Mouse (Mus musculus): ENCODE measurements around the gene Zswim5. TPM values are rescaled to one million over a fixed set of nuclear protein-coding genes. Genes with fewer than 3 reads are reported as not detected.

Zswim5 gene
- polyA plus RNA-seq, 1 experiment from 2014 or later = 10.4 TPM

DNA sequence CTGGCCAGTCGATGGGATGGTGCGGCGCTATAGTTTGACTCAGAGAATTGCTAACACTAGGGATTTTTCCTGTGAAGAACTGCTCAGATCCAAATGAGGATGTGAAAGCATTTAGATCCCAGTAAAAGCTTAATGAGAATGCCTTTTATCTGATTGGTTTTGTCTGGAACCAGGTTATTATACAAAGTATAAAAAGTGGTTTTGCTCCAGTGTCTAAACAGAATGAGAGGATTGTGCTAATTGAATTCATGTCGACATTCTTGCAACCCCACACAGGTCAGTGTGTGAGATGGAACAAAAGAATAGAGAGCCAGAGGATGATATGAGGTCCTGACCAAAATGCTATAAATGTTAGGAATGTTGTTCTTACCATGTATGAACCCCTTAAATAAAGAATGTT, 62.4 kb downstream of the Zswim5 start:
- WGBS = 73% methylated on average over 4 of the region's 4 CpGs
- no peak overlapping the region for H3K4me3 ChIP-seq
- H3K9ac ChIP-seq = no peak overlapping the region
- no peak overlapping the region for H3K27ac ChIP-seq
- H3K9me3 ChIP-seq = no peaks in the 10 kb centered on the region
- no peak for ATAC-seq (ENCODE audit: low FRiP score, low read depth)
- H3K4me1 ChIP-seq = peaks cover 14% of the 10 kb centered on the region
- H3K27me3 ChIP-seq (replicated peaks) = no peaks in the 10 kb centered on the region
- no peaks in the 10 kb centered on the region for H3K36me3 ChIP-seq
- H3K4me2 ChIP-seq (replicated peaks) = no peak overlapping the region

DNA sequence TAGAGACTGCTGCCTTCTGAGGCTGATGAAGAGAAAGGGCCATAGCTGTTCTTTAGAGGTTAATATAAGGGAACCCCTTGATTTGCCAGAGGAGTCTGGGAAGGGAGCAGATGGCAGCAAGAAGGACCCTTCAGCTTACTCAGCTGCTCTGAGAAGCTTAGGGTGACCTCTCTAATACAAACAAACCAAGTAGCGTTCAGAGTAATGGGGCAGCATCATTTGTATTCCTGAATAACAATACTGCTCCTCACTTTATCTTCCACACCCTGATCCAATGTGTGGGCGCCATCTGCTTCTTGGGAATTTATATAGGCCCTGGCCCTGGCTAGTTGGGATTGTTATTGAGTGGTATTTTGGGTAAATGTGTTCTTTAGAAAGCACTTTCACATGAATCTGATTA, 65.5 kb downstream of the Zswim5 start:
- no peak overlapping the region for H3K4me2 ChIP-seq (replicated peaks)
- H3K9me3 ChIP-seq = no peaks in the 10 kb centered on the region

DNA sequence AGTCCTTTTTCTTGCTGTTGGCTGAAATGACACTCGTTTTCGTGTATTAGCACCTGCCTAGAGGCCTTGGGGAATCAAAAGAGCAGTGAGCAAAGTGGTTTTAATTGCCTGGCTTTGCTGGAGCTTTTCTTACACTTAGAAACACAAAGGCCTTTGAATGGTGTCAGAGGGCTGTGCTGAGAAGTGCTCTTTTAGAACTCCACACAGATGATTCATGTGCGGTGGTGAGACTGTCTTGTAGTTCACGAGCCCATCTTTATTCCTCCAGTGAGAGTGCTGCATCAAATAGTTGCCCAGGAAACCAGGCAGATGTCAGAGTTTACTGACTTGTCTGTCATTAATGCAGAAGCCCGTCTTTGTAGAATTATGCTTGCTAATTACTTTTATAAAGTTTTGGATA, 66.9 kb downstream of the Zswim5 start:
- Histone ChIP-seq H3K27me3 (replicated peaks) (no peaks in the 10 kb centered on the region), H3K36me3 (no peaks in the 10 kb centered on the region), H3K4me3 (no peak overlapping the region), H3K4me1 (peaks cover 21% of the 10 kb centered on the region), H3K9ac (no peak overlapping the region), H3K9me3 (no peaks in the 10 kb centered on the region), H3K4me2 (replicated peaks) (peak overlapping the region; percentile 19; the same call in 1 of the 2 replicates), H3K27ac (peak overlapping the region; percentile 43; the same call in 1 of the 2 replicates)
- peak; percentile 74 for ATAC-seq (ENCODE audit: low FRiP score, low read depth)
- 13% methylated on average over 5 of the region's 5 CpGs for WGBS

More for the DNA sequence above, 65.5 kb downstream of the Zswim5 start:
- 28% methylated on average over 2 of the region's 2 CpGs for WGBS
- H3K9ac ChIP-seq = no peak overlapping the region
- 0 out of 2 replicates have a peak, but pooled peaks have one; percentile 44 for ATAC-seq (ENCODE audit: low FRiP score, low read depth)
- H3K27ac ChIP-seq = no peak overlapping the region
- no peaks in the 10 kb centered on the region for H3K36me3 ChIP-seq
- H3K4me1 ChIP-seq = peaks cover 21% of the 10 kb centered on the region
- no peaks in the 10 kb centered on the region for H3K27me3 ChIP-seq (replicated peaks)
- H3K4me3 ChIP-seq = no peak overlapping the region

DNA sequence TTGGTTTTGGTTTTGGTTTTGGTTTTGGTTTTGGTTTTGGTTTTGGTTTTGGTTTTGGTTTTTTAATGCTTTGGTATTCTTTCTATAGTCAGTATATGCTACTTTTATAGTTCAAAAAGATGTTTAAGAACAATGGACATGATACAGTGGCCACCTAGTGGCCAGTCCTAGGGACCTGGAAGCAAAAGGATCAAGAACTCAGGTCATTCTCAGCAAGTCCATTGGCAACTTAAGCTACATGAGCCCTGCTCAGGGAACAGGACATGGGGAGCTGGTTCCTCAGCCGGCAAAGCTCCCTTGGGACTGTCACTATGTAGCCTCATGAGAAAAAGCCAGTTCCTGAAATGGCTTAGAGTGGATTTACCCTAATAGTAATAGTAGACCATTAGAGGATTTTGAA, 74.5 kb downstream of the Zswim5 start:
- Histone ChIP-seq H3K9me3 (no peaks in the 10 kb centered on the region), H3K27me3 (replicated peaks) (no peaks in the 10 kb centered on the region), H3K36me3 (0 out of 2 replicates have a peak, but pooled peaks cover 5% of the 10 kb centered on the region), H3K4me2 (replicated peaks) (no peak overlapping the region), H3K27ac (no peak overlapping the region), H3K9ac (no peak overlapping the region), H3K4me1 (no peaks in the 10 kb centered on the region), H3K4me3 (no peak overlapping the region)
- WGBS = 63% methylated on average over 1 of the region's 1 CpGs
- ATAC-seq (ENCODE audit: low FRiP score, low read depth) = no peak

DNA sequence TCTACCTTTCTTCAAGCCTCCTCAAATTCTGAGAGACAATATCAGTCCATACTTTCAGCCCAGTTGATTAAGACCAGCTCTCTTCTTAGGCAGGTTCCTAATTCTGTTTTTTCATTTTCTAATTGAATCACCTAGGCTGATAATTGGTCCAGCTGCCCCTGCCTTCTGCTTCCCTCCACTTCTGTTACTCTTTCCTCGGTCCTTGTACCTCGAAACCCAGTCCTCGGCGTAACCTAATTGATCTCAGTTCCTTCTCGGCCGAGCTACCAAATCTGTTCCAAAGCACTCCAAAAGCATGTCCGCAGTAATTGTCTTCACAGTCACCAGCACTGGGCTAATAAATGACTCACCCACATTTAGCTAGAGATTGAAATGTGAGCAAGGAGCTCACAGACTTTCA, 77.8 kb downstream of the Zswim5 start:
- no peak overlapping the region for H3K4me3 ChIP-seq
- H3K4me2 ChIP-seq (replicated peaks) = no peak overlapping the region
- no peaks in the 10 kb centered on the region for H3K27me3 ChIP-seq (replicated peaks)
- H3K27ac ChIP-seq = no peak overlapping the region
- H3K9me3 ChIP-seq = no peaks in the 10 kb centered on the region
- 85% methylated on average over 7 of the region's 7 CpGs for WGBS
- H3K9ac ChIP-seq = no peak overlapping the region
- peaks cover 11% of the 10 kb centered on the region; the same call in 1 of the 2 replicates for H3K36me3 ChIP-seq
- H3K4me1 ChIP-seq = no peaks in the 10 kb centered on the region
- no peak for ATAC-seq (ENCODE audit: low FRiP score, low read depth)

DNA sequence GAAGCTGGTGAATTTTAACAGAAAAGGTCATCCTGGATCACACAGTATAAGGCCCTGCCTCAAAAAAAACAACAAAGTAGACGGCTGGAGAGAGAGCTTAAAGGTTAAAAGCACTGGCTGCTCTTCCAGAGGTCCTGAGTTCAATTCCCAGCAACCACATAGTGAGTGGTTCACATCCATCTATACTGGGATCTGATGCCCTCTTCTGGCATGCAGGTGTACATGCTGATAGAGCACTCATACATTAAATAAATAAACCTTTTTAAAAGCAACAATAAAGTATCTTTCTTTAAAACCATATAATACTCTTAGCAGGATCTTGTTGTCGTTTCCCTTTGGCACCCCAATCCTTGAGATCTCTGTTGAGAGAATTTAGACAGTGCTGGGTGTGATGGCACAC, 99.3 kb downstream of the Zswim5 start:
- Histone ChIP-seq H3K4me3 (no peak overlapping the region), H3K9ac (no peak overlapping the region), H3K4me1 (no peaks in the 10 kb centered on the region), H3K27me3 (replicated peaks) (no peaks in the 10 kb centered on the region), H3K27ac (no peak overlapping the region), H3K9me3 (no peaks in the 10 kb centered on the region), H3K4me2 (replicated peaks) (no peak overlapping the region), H3K36me3 (peaks cover 55% of the 10 kb centered on the region)
- WGBS = 86% methylated on average over 2 of the region's 2 CpGs
- no peak for ATAC-seq (ENCODE audit: low FRiP score, low read depth)

DNA sequence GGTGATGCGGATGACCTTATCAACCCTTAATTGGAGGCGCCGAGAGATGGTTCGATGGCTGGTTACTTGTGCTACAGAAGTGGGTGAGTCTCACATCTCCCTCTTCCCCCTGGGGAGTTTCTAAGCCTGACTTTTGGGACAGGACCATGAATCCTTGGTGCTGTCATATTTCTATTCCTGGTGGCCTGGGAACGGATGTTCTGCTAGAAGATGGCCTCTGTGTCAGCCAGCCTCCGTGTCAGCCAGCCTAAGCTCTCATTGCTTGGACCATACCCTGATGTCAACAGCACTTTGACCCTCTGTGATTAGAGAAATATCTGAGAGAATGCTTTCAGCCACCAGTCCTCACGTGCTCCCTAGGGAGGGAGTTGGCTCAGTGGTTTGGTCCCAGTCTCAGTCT, 108.5 kb downstream of the Zswim5 start:
- no peak for ATAC-seq (ENCODE audit: low FRiP score, low read depth)
- peaks cover 50% of the 10 kb centered on the region for H3K36me3 ChIP-seq

DNA sequence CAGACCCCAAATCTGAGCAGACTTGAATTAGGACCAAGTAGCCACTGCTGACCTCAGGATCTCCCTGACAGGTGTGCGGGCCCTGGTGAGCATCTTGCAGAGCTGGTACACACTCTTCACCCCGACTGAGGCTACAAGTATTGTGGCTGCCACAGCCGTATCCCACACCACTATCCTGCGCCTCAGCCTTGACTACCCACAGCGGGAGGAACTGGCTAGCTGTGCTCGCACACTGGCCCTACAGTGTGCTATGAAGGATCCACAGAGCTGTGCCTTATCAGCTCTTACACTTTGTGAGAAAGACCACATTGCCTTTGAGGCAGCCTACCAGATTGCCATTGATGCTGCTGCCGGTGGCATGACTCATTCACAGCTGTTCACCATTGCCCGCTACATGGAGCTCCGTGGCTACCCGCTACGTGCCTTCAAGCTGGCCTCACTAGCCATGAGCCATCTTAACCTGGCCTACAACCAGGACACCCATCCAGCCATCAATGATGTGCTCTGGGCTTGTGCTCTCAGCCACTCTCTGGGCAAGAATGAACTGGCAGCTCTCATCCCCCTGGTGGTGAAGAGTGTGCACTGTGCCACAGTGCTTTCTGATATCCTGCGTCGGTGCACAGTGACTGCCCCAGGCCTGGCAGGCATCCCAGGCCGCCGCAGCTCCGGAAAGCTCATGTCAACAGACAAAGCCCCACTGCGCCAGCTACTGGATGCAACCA, 109.4 kb downstream of the Zswim5 start:
- Histone ChIP-seq H3K27me3 (replicated peaks) (no peaks in the 10 kb centered on the region), H3K9me3 (no peaks in the 10 kb centered on the region), H3K4me1 (no peaks in the 10 kb centered on the region), H3K4me3 (no peak overlapping the region), H3K9ac (no peak overlapping the region), H3K4me2 (replicated peaks) (no peak overlapping the region), H3K36me3 (peaks cover 46% of the 10 kb centered on the region), H3K27ac (no peak overlapping the region)
- ATAC-seq (ENCODE audit: low FRiP score, low read depth) = peak; percentile 63; the same call in 1 of the 2 replicates
- 65% methylated on average over 17 of the region's 17 CpGs for WGBS

More for the DNA sequence above, 108.5 kb downstream of the Zswim5 start:
- Histone ChIP-seq H3K9ac (no peak overlapping the region), H3K4me2 (replicated peaks) (no peak overlapping the region), H3K9me3 (no peaks in the 10 kb centered on the region), H3K27ac (no peak overlapping the region), H3K27me3 (replicated peaks) (no peaks in the 10 kb centered on the region), H3K4me1 (no peaks in the 10 kb centered on the region), H3K4me3 (no peak overlapping the region)
- 94% methylated on average over 7 of the region's 7 CpGs for WGBS

DNA sequence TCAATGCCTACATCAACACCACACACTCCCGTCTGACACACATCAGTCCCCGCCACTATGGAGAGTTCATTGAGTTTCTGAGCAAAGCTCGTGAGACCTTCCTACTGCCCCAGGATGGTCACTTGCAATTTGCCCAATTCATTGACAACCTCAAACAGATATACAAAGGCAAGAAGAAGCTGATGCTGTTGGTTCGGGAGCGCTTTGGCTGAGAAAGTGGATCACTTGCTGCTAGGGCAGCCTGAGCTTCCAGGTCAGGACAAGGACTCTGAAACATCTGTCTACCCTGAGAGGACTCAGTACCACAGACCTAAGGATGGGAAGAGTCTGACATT, 109.9 kb downstream of the Zswim5 start:
- H3K4me2 ChIP-seq (replicated peaks) = no peak overlapping the region
- H3K27me3 ChIP-seq (replicated peaks) = no peaks in the 10 kb centered on the region
- H3K9me3 ChIP-seq = no peaks in the 10 kb centered on the region
- H3K27ac ChIP-seq = no peak overlapping the region
- no peak overlapping the region for H3K4me3 ChIP-seq
- no peaks in the 10 kb centered on the region for H3K4me1 ChIP-seq
- H3K9ac ChIP-seq = no peak overlapping the region
- no peak for ATAC-seq (ENCODE audit: low FRiP score, low read depth)
- WGBS = 82% methylated on average over 5 of the region's 5 CpGs
- peaks cover 46% of the 10 kb centered on the region for H3K36me3 ChIP-seq

DNA sequence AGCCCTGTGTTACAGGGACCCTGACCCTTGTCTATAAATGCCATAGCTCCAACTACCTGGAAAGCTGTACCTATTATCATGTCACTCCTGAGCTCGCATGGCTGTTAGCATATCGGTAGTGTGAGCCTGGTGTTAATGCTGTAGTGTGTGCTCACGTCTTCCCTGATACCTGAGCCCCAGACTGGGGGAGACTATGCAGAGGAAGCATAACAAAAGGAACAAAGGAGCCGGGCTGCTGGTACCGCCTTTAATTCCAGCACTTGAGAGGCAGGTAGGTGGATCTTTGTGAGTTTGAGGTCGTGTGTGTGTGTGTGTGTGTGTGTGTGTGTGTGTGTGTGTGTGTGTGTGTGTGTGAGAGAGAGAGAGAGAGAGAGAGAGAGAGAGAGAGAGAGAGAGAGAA, 112.6 kb downstream of the Zswim5 start:
- Histone ChIP-seq H3K4me2 (replicated peaks) (no peak overlapping the region), H3K4me3 (no peak overlapping the region), H3K27me3 (replicated peaks) (no peaks in the 10 kb centered on the region), H3K9ac (no peak overlapping the region), H3K9me3 (no peaks in the 10 kb centered on the region), H3K36me3 (peaks cover 41% of the 10 kb centered on the region), H3K4me1 (peaks cover 7% of the 10 kb centered on the region), H3K27ac (no peak overlapping the region)
- no peak for ATAC-seq (ENCODE audit: low FRiP score, low read depth)
- 64% methylated on average over 6 of the region's 6 CpGs for WGBS

DNA sequence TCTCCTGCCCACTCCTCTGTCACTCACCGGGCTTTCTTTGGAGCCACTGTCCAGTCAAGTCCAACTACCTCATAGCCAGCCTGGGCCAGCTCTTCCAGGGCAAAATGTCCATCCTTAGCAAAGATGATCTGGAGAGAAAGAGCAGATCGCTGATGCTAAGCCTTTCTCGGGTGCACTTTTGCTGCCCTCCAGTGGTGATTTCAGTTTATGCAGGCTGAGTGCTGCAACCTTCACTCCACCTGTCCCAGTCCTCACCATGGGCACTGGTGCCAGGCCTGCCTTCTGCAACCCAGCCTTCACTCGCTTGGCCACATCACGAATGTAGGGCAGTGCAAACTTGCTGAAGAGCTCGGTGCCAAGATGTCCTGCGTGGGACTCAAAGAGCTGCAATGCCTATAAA, 114.2 kb downstream of the Zswim5 start:
- H3K36me3 ChIP-seq = peaks cover 32% of the 10 kb centered on the region

DNA sequence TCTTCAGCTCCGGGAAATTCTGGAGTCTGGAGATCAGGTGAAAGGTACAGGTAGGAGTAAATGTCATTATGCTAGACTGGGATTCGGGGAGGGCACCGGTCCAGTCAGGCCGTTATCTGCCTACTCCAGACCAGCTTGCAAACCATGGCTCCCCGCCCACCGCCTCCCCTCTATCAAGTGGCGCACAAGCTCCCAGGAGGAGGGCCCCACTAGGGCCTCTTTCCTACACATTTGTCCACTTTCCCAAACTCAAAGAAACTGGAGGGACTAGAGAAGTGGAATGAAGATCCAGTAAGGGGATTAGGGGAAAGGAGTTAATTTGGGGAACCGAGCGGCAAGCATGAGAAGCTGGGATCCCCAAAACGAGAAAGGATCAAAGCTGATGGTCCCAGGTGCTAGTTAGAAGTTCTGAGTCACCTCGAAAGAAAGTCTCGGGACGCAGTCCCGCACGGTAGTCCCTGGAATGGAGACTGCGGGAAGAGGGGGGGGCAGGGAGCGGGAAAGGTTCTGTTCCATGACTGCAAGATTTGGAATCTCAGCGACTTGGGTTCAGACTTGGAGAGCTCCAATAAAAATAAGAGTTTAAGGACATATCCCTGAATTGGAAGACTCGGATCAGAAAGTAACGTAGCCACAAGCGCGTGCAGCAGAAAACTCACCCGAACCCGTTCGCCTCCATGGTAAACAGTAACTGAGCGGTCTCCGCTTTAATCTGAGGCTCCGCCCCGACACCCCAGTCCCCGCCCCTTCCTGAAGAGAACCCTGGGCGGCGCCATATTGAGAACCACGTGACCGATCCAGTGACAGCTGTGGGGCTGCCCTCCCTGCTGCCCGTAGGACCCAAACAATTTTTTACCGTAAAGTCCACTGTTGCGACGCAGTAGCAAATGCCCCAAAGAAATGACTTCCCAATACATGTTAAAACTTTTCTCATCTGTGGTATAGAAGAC, 116.8 kb downstream of the Zswim5 start, which contains the start of gene Urod:
TSS of gene Urod (minus strand) at position 742 of the 950 bp plus-strand sequence.
- Histone ChIP-seq H3K27ac (peak within 1 kb of the TSS; percentile 77), H3K36me3 (peaks cover 19% of the 10 kb centered on the region), H3K4me1 (peaks cover 18% of the 10 kb centered on the region), H3K4me3 (peak within 1 kb of the TSS; percentile 83), H3K9ac (peak within 1 kb of the TSS; percentile 87), H3K27me3 (replicated peaks) (no peaks in the 10 kb centered on the region), H3K4me2 (replicated peaks) (peak within 1 kb of the TSS; percentile 98), H3K9me3 (no peaks in the 10 kb centered on the region)
- 1% methylated on average over 38 of the region's 38 CpGs for WGBS
- peak; percentile 88 for ATAC-seq (ENCODE audit: low FRiP score, low read depth)

More for the DNA sequence above, 114.2 kb downstream of the Zswim5 start:
- Histone ChIP-seq H3K27me3 (replicated peaks) (no peaks in the 10 kb centered on the region), H3K4me1 (peaks cover 16% of the 10 kb centered on the region), H3K9ac (no peak overlapping the region), H3K4me2 (replicated peaks) (no peak overlapping the region), H3K4me3 (no peak overlapping the region), H3K9me3 (no peaks in the 10 kb centered on the region), H3K27ac (no peak overlapping the region)
- ATAC-seq (ENCODE audit: low FRiP score, low read depth) = no peak
- 19% methylated on average over 7 of the region's 7 CpGs for WGBS
